Mouse (Mus musculus): Measurements from ENCODE around the gene Ifnar1. TPM values are rescaled to one million over a fixed set of nuclear protein-coding genes. Genes with fewer than 3 reads are reported as not detected.
"Not testable (repeated sequence)": the region's sequence is repeated elsewhere in the genome, so short reads cannot be mapped to it uniquely, and the experiment has no call there.

Gene Ifnar1
- 47.1 and 48.8 TPM in 2 replicates for polyA plus RNA-seq (2014; fragmentation: Nextera tagmentation; extraction: Ambion mirVana)

DNA sequence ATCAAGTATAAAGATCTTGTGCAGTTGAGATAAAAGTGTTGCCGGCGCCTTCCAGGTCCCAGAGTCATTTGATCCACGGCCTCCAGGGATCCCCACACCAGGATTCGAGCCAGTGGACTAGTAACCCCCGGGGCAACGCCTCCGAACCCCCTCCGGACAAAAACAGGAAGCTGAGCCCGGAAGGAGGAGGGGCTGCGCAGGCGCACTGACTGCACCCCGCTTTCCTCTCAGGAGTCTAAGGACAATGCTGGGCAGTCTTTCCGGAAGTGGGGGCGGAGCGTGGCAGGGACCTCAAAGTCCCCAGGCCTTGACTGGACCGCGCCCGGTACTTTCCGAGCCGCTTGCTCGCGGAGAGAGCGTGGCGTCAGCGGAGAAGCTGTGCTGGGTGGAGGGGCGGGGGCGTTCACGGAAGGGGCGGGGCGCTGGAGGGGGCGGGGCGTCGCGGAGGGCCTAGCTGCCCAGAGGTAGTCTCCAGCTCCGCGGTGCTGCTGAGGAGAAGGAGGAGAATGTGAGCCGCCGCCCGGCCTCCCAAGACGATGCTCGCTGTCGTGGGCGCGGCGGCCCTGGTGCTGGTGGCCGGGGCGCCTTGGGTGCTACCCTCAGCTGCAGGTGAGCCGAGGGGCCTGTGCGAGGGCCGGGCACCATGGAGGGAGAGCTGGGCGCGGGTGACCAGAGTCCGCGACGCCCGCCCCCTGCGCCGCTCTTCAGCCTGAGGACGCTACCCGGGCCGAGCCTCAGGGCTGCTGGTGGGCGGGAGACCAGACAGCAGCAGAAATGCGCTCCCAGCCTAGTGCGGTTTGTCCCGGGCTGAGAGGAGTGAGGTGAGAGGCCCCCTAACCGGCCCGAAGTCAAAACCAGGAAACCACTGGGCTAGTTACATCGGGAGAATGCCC is at the start of gene Ifnar1:
TSS of gene Ifnar1 (plus strand) at position 431 of the 893 bp plus-strand sequence.
- peak; percentile 95 for DNase-seq (ENCODE audit: low spot score)
- Histone ChIP-seq H3K27me3 (ENCODE audit: control insufficient read depth, insufficient read depth, low read length) (no peaks in the 10 kb centered on the region), H3K36me3 (replicated peaks; ENCODE audit: control insufficient read depth, insufficient read depth) (peaks cover 9% of the 10 kb centered on the region), H3K4me2 (replicated peaks) (peak within 1 kb of the TSS; percentile 83), H3K4me3 (replicated peaks; ENCODE audit: low read length) (peak within 1 kb of the TSS; percentile 74), H3K27ac (peak within 1 kb of the TSS; percentile 93), H3K9me3 (ENCODE audit: control insufficient read depth, low read length) (no peaks in the 10 kb centered on the region), H3K4me1 (replicated peaks; ENCODE audit: control insufficient read depth, insufficient read depth, low read length) (peaks cover 12% of the 10 kb centered on the region), H3K9ac (peak within 1 kb of the TSS; percentile 88)
- ATAC-seq (ENCODE audit: low FRiP score): peak; percentile 99
- under 1% methylated on average over 63 of the region's 68 CpGs for WGBS

DNA sequence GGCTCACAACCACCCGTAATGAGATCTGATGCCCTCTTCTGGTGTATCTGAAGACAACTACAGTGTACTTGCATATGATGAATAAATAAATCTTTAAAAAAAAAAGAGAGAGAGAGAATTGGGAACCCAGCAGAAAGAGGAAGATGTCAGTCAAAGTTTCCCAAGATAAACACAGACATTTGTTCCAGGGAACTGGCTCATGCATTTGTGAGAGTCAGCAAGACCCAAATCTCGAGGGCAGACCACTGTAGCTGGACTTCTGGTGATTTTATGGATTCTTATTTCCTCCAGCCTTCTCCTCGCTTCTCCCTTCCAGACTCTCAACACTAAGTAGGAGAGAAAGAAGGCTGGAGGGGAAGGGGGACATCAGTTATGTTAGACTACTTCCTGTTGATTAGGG is 47.0 kb upstream of the Ifnar1 start:
- H3K4me1 ChIP-seq (replicated peaks; ENCODE audit: control insufficient read depth, insufficient read depth, low read length): no peaks in the 10 kb centered on the region
- 82% methylated on average over 3 of the region's 3 CpGs for WGBS
- no peak overlapping the region for H3K4me3 ChIP-seq (replicated peaks; ENCODE audit: low read length)
- H3K4me2 ChIP-seq (replicated peaks): no peak overlapping the region
- H3K27me3 ChIP-seq (ENCODE audit: control insufficient read depth, insufficient read depth, low read length): no peaks in the 10 kb centered on the region
- H3K36me3 ChIP-seq (replicated peaks; ENCODE audit: control insufficient read depth, insufficient read depth): no peaks in the 10 kb centered on the region
- ATAC-seq (ENCODE audit: low FRiP score) (no peak), DNase-seq (ENCODE audit: low spot score) (no peak)
- H3K9ac ChIP-seq: no peak overlapping the region
- no peaks in the 10 kb centered on the region for H3K9me3 ChIP-seq (ENCODE audit: control insufficient read depth, low read length)
- no peak overlapping the region for H3K27ac ChIP-seq

DNA sequence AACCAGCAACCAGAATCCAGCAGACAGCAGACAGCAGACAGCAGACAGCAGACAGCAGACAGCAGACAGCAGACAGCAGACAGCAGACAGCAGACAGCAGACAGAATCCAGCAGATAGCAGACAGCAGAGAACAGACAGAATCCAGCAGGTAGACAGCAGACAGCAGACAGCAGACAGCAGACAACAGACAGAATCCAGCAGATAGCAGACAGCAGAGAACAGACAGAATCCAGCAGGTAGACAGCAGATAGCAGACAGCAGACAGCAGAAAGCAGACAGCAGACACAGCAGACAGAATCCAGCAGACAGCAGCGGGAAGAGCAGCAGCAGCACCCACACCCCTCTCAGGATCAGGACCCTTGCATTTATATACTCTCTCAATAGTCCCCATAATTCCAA is 46.4 kb upstream of the Ifnar1 start:
- H3K27me3 ChIP-seq (ENCODE audit: control insufficient read depth, insufficient read depth, low read length); H3K36me3 ChIP-seq (replicated peaks; ENCODE audit: control insufficient read depth, insufficient read depth); H3K9me3 ChIP-seq (ENCODE audit: control insufficient read depth, low read length); DNase-seq (ENCODE audit: low spot score); ATAC-seq (ENCODE audit: low FRiP score); H3K9ac ChIP-seq; H3K27ac ChIP-seq; H3K4me2 ChIP-seq (replicated peaks); H3K4me1 ChIP-seq (replicated peaks; ENCODE audit: control insufficient read depth, insufficient read depth, low read length); H3K4me3 ChIP-seq (replicated peaks; ENCODE audit: low read length): not testable (repeated sequence)
- WGBS: 84% methylated on average over 1 of the region's 1 CpGs

GRCm38 (mm10) chr16:91441366-91441765 is 43.7 kb upstream of the Ifnar1 start:
- H3K4me2 ChIP-seq (replicated peaks): no peak overlapping the region
- no peak overlapping the region for H3K27ac ChIP-seq
- no peak for DNase-seq (ENCODE audit: low spot score)
- H3K36me3 ChIP-seq (replicated peaks; ENCODE audit: control insufficient read depth, insufficient read depth): no peaks in the 10 kb centered on the region
- WGBS: 70% methylated on average over 7 of the region's 7 CpGs
- no peaks in the 10 kb centered on the region for H3K27me3 ChIP-seq (ENCODE audit: control insufficient read depth, insufficient read depth, low read length)
- no peak for ATAC-seq (ENCODE audit: low FRiP score)
- H3K9ac ChIP-seq: no peak overlapping the region
- no peaks in the 10 kb centered on the region for H3K9me3 ChIP-seq (ENCODE audit: control insufficient read depth, low read length)
- no peak overlapping the region for H3K4me3 ChIP-seq (replicated peaks; ENCODE audit: low read length)
- no peaks in the 10 kb centered on the region for H3K4me1 ChIP-seq (replicated peaks; ENCODE audit: control insufficient read depth, insufficient read depth, low read length)

DNA sequence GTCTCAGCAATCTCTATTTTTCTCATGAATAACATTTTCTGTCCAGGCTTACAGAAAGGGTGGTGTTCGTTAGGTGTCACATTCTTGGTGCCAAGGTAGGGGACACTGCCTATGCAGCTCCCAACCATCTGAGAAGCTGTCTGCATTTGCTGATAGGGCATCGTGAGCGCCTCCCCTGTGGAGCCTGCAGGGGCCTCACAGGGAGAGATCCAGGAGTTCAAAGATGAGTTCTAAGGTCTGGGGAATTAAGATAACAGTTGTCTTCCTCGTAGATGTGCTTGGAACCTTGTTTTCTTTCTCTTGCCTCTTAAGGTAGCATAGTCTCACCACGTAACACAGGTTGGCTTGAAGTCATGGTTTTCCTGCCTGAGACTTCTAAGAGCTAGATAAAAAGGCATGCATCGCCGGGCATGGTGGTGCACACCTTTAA is 43.2 kb upstream of the Ifnar1 start:
- WGBS: 84% methylated on average over 7 of the region's 7 CpGs

DNA sequence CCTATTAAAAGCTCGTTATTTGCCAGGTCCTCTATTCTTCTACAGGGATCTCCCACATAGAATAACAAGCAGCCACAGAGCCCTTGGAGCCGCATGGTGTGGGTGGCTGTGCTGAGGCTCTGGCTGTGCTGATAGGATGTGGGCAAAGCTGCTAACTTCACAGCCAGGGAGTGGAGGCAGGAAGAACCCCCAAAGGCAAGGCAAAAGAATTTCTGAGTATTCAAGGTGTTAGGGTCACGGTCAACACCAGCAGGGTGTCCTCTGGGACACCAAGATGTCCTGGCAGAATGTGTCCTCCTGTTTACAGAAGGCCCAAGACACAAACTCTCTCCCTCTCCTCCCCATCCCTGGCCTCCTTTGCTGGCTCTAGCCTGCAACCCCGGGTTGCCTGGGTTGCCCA is 42.6 kb upstream of the Ifnar1 start:
- WGBS: 70% methylated on average over 4 of the region's 4 CpGs
- no peak overlapping the region for H3K27ac ChIP-seq

More for the DNA sequence above, 43.2 kb upstream of the Ifnar1 start:
- Histone ChIP-seq H3K36me3 (replicated peaks; ENCODE audit: control insufficient read depth, insufficient read depth) (no peaks in the 10 kb centered on the region), H3K27ac (no peak overlapping the region), H3K27me3 (ENCODE audit: control insufficient read depth, insufficient read depth, low read length) (no peaks in the 10 kb centered on the region), H3K4me3 (replicated peaks; ENCODE audit: low read length) (no peak overlapping the region), H3K4me2 (replicated peaks) (no peak overlapping the region), H3K4me1 (replicated peaks; ENCODE audit: control insufficient read depth, insufficient read depth, low read length) (no peaks in the 10 kb centered on the region), H3K9me3 (ENCODE audit: control insufficient read depth, low read length) (no peaks in the 10 kb centered on the region), H3K9ac (no peak overlapping the region)
- DNase-seq (ENCODE audit: low spot score) (no peak), ATAC-seq (ENCODE audit: low FRiP score) (no peak)

GRCm38 (mm10) chr16:91443211-91443611 is 41.8 kb upstream of the Ifnar1 start:
- no peak for DNase-seq (ENCODE audit: low spot score)
- Histone ChIP-seq H3K4me3 (replicated peaks; ENCODE audit: low read length) (no peak overlapping the region), H3K9ac (no peak overlapping the region), H3K27ac (no peak overlapping the region), H3K9me3 (ENCODE audit: control insufficient read depth, low read length) (no peaks in the 10 kb centered on the region), H3K27me3 (ENCODE audit: control insufficient read depth, insufficient read depth, low read length) (no peaks in the 10 kb centered on the region), H3K36me3 (replicated peaks; ENCODE audit: control insufficient read depth, insufficient read depth) (no peaks in the 10 kb centered on the region), H3K4me2 (replicated peaks) (no peak overlapping the region), H3K4me1 (replicated peaks; ENCODE audit: control insufficient read depth, insufficient read depth, low read length) (no peaks in the 10 kb centered on the region)
- ATAC-seq (ENCODE audit: low FRiP score): no peak
- 82% methylated on average over 8 of the region's 8 CpGs for WGBS

More for the DNA sequence above, 42.6 kb upstream of the Ifnar1 start:
- ATAC-seq (ENCODE audit: low FRiP score) (no peak), DNase-seq (ENCODE audit: low spot score) (no peak)
- Histone ChIP-seq H3K36me3 (replicated peaks; ENCODE audit: control insufficient read depth, insufficient read depth) (no peaks in the 10 kb centered on the region), H3K4me1 (replicated peaks; ENCODE audit: control insufficient read depth, insufficient read depth, low read length) (no peaks in the 10 kb centered on the region), H3K4me2 (replicated peaks) (no peak overlapping the region), H3K9me3 (ENCODE audit: control insufficient read depth, low read length) (no peaks in the 10 kb centered on the region), H3K27me3 (ENCODE audit: control insufficient read depth, insufficient read depth, low read length) (no peaks in the 10 kb centered on the region), H3K4me3 (replicated peaks; ENCODE audit: low read length) (no peak overlapping the region), H3K9ac (no peak overlapping the region)

- no peak overlapping the region for H3K9ac ChIP-seq
- H3K4me2 ChIP-seq (replicated peaks): no peak overlapping the region
- H3K36me3 ChIP-seq (replicated peaks; ENCODE audit: control insufficient read depth, insufficient read depth): no peaks in the 10 kb centered on the region
- H3K4me3 ChIP-seq (replicated peaks; ENCODE audit: low read length): no peak overlapping the region
- no peaks in the 10 kb centered on the region for H3K27me3 ChIP-seq (ENCODE audit: control insufficient read depth, insufficient read depth, low read length)
- no peaks in the 10 kb centered on the region for H3K9me3 ChIP-seq (ENCODE audit: control insufficient read depth, low read length)
- 88% methylated on average over 4 of the region's 4 CpGs for WGBS
- DNase-seq (ENCODE audit: low spot score) (no peak), ATAC-seq (ENCODE audit: low FRiP score) (no peak)
- H3K27ac ChIP-seq: no peak overlapping the region
- no peaks in the 10 kb centered on the region for H3K4me1 ChIP-seq (replicated peaks; ENCODE audit: control insufficient read depth, insufficient read depth, low read length)
These were observed 40.2 kb upstream of the Ifnar1 start for GRCm38 (mm10) chr16:91444847-91445246.

GRCm38 (mm10) chr16:91445566-91445965 is 39.5 kb upstream of the Ifnar1 start:
- DNase-seq (ENCODE audit: low spot score): no peak
- 86% methylated on average over 5 of the region's 5 CpGs for WGBS
- no peak overlapping the region for H3K4me3 ChIP-seq (replicated peaks; ENCODE audit: low read length)
- no peaks in the 10 kb centered on the region for H3K36me3 ChIP-seq (replicated peaks; ENCODE audit: control insufficient read depth, insufficient read depth)
- ATAC-seq (ENCODE audit: low FRiP score): no peak
- H3K27ac ChIP-seq: no peak overlapping the region
- no peaks in the 10 kb centered on the region for H3K4me1 ChIP-seq (replicated peaks; ENCODE audit: control insufficient read depth, insufficient read depth, low read length)
- H3K9ac ChIP-seq: no peak overlapping the region
- H3K27me3 ChIP-seq (ENCODE audit: control insufficient read depth, insufficient read depth, low read length): no peaks in the 10 kb centered on the region
- no peaks in the 10 kb centered on the region for H3K9me3 ChIP-seq (ENCODE audit: control insufficient read depth, low read length)
- H3K4me2 ChIP-seq (replicated peaks): no peak overlapping the region
